Mouse (Mus musculus) small intestine, adult 2 months (tissue): ENCODE measurements around the gene Clec16a.

Source experiments
- CTCF ChIP-seq: fragments of 200-500 bp; IDR thresholded peaks from 2 replicates; pipeline ENCODE4 v1.5.1; 2012; ENCODE audit warnings: low read depth, mild to moderate bottlenecking, control low read depth, inconsistent platforms, low read length, moderate library complexity, mixed read lengths; ENCODE audit not compliant: insufficient replicate concordance, insufficient read length; ENCODE audit errors: extremely low read depth
- POLR2A ChIP-seq: fragments of 200-500 bp; IDR thresholded peaks from 2 replicates; pipeline ENCODE4 v1.6.1; 2012; ENCODE audit warnings: low read depth, mild to moderate bottlenecking, control low read depth, inconsistent platforms, low read length, moderate library complexity

DNA sequence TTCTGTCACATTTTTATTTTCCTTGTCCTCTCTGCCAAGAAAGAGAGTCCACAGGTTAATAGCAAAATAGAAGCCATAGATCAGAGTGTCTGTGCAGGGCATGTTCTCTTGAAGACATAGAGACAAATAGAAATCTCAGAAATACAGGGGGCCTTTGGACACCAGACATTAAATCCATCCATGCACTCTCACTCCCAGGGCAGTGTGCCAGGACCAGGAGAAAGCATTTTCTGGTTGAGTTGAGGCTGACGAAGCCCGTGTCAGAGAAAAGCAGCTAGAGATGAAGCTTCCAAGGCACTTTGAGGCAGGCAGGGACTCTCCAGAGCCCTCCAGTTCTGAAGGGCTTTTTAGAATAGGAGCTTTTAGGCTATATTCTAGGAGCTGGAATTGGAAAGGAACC lies 171.6 kb downstream of the Clec16a start:
- no peak for TF ChIP-seq POLR2A
- no peak for TF ChIP-seq CTCF
